Mouse (Mus musculus): ENCODE measurements around the gene Hoxd8. TPM values are rescaled to one million over a fixed set of nuclear protein-coding genes. Genes with fewer than 3 reads are reported as not detected.

The Hoxd8 gene
- polyA plus RNA-seq, 1 experiment = 1.1 TPM

- H3K4me3 ChIP-seq (ENCODE audit: control insufficient read depth, insufficient read depth, low read length) = no peak overlapping the region
- no peaks in the 10 kb centered on the region for H3K36me3 ChIP-seq (ENCODE audit: control insufficient read depth, insufficient read depth, low read length)
- H3K27ac ChIP-seq (ENCODE audit: control insufficient read depth, insufficient read depth, low read length) = no peak overlapping the region
- no peak for TF ChIP-seq POLR2A (IDR thresholded peaks at IDR 0.05; ENCODE audit: control insufficient read depth, extremely low read depth, insufficient read depth, low read length, poor library complexity)
- TF ChIP-seq CTCF (IDR thresholded peaks at IDR 0.05; ENCODE audit: borderline replicate concordance, control insufficient read depth, extremely low read depth, insufficient read depth, low read length, poor library complexity) = no peak
- peaks cover 11% of the 10 kb centered on the region for H3K4me1 ChIP-seq (replicated peaks; ENCODE audit: control insufficient read depth, insufficient read depth, low read length)
- DNase-seq = no peak
- 17% methylated on average over 26 of the region's 26 CpGs for whole genome bisulfite sequencing
- peaks cover 26% of the 10 kb centered on the region for H3K27me3 ChIP-seq (ENCODE audit: control insufficient read depth, insufficient read depth, low read length)
Measured at GRCm38 (mm10) chr2:74703720-74704392, 559 bp upstream of the Hoxd8 start.

GRCm38 (mm10) chr2:74704999-74705466, 618 bp downstream of the Hoxd8 start:
- TF ChIP-seq POLR2A (IDR thresholded peaks at IDR 0.05; ENCODE audit: control insufficient read depth, extremely low read depth, insufficient read depth, low read length, poor library complexity) (no peak), CTCF (IDR thresholded peaks at IDR 0.05; ENCODE audit: borderline replicate concordance, control insufficient read depth, extremely low read depth, insufficient read depth, low read length, poor library complexity) (no peak)
- H3K4me3 ChIP-seq (ENCODE audit: control insufficient read depth, insufficient read depth, low read length) = peak overlapping the region; percentile 29; the same call in 1 of the 2 replicates
- peaks cover 22% of the 10 kb centered on the region for H3K27me3 ChIP-seq (ENCODE audit: control insufficient read depth, insufficient read depth, low read length)
- H3K27ac ChIP-seq (ENCODE audit: control insufficient read depth, insufficient read depth, low read length) = no peak overlapping the region
- no peak for DNase-seq
- no peaks in the 10 kb centered on the region for H3K36me3 ChIP-seq (ENCODE audit: control insufficient read depth, insufficient read depth, low read length)
- WGBS = 6% methylated on average over 62 of the region's 66 CpGs
- H3K4me1 ChIP-seq (replicated peaks; ENCODE audit: control insufficient read depth, insufficient read depth, low read length) = peaks cover 11% of the 10 kb centered on the region

- WGBS = under 1% methylated on average over 84 of the region's 85 CpGs
- no peaks in the 10 kb centered on the region for H3K36me3 ChIP-seq (ENCODE audit: control insufficient read depth, insufficient read depth, low read length)
- peaks cover 19% of the 10 kb centered on the region for H3K27me3 ChIP-seq (ENCODE audit: control insufficient read depth, insufficient read depth, low read length)
- TF ChIP-seq CTCF (IDR thresholded peaks at IDR 0.05; ENCODE audit: borderline replicate concordance, control insufficient read depth, extremely low read depth, insufficient read depth, low read length, poor library complexity) (no peak), POLR2A (IDR thresholded peaks at IDR 0.05; ENCODE audit: control insufficient read depth, extremely low read depth, insufficient read depth, low read length, poor library complexity) (no peak)
- no peak for DNase-seq
- H3K27ac ChIP-seq (ENCODE audit: control insufficient read depth, insufficient read depth, low read length) = no peak overlapping the region
- H3K4me1 ChIP-seq (replicated peaks; ENCODE audit: control insufficient read depth, insufficient read depth, low read length) = peaks cover 11% of the 10 kb centered on the region
- H3K4me3 ChIP-seq (ENCODE audit: control insufficient read depth, insufficient read depth, low read length) = no peak overlapping the region
Measured at GRCm38 (mm10) chr2:74705467-74706089, 1.2 kb downstream of the Hoxd8 start.

GRCm38 (mm10) chr2:74706393-74706960, 2.1 kb downstream of the Hoxd8 start:
- H3K27me3 ChIP-seq (ENCODE audit: control insufficient read depth, insufficient read depth, low read length) = peaks cover 21% of the 10 kb centered on the region
- no peak for DNase-seq
- H3K36me3 ChIP-seq (ENCODE audit: control insufficient read depth, insufficient read depth, low read length) = no peaks in the 10 kb centered on the region
- 15% methylated on average over 13 of the region's 13 CpGs for WGBS
- peaks cover 11% of the 10 kb centered on the region for H3K4me1 ChIP-seq (replicated peaks; ENCODE audit: control insufficient read depth, insufficient read depth, low read length)
- no peak overlapping the region for H3K4me3 ChIP-seq (ENCODE audit: control insufficient read depth, insufficient read depth, low read length)
- no peak overlapping the region for H3K27ac ChIP-seq (ENCODE audit: control insufficient read depth, insufficient read depth, low read length)
- TF ChIP-seq CTCF (IDR thresholded peaks at IDR 0.05; ENCODE audit: borderline replicate concordance, control insufficient read depth, extremely low read depth, insufficient read depth, low read length, poor library complexity) = no peak
- no peak for TF ChIP-seq POLR2A (IDR thresholded peaks at IDR 0.05; ENCODE audit: control insufficient read depth, extremely low read depth, insufficient read depth, low read length, poor library complexity)

- TF ChIP-seq POLR2A (IDR thresholded peaks at IDR 0.05; ENCODE audit: control insufficient read depth, extremely low read depth, insufficient read depth, low read length, poor library complexity) = no peak
- TF ChIP-seq CTCF (IDR thresholded peaks at IDR 0.05; ENCODE audit: borderline replicate concordance, control insufficient read depth, extremely low read depth, insufficient read depth, low read length, poor library complexity) = no peak
- WGBS = 48% methylated on average over 7 of the region's 7 CpGs
- H3K4me3 ChIP-seq (ENCODE audit: control insufficient read depth, insufficient read depth, low read length) = no peak overlapping the region
- H3K4me1 ChIP-seq (replicated peaks; ENCODE audit: control insufficient read depth, insufficient read depth, low read length) = peaks cover 11% of the 10 kb centered on the region
- H3K36me3 ChIP-seq (ENCODE audit: control insufficient read depth, insufficient read depth, low read length) = no peaks in the 10 kb centered on the region
- peaks cover 29% of the 10 kb centered on the region for H3K27me3 ChIP-seq (ENCODE audit: control insufficient read depth, insufficient read depth, low read length)
- no peak for DNase-seq
- no peak overlapping the region for H3K27ac ChIP-seq (ENCODE audit: control insufficient read depth, insufficient read depth, low read length)
Measured at GRCm38 (mm10) chr2:74707599-74707998, 3.2 kb downstream of the Hoxd8 start.

- no peak for DNase-seq
- Histone ChIP-seq H3K36me3 (ENCODE audit: control insufficient read depth, insufficient read depth, low read length) (no peaks in the 10 kb centered on the region), H3K4me3 (ENCODE audit: control insufficient read depth, insufficient read depth, low read length) (no peak overlapping the region), H3K27ac (ENCODE audit: control insufficient read depth, insufficient read depth, low read length) (no peak overlapping the region), H3K27me3 (ENCODE audit: control insufficient read depth, insufficient read depth, low read length) (peaks cover 29% of the 10 kb centered on the region), H3K4me1 (replicated peaks; ENCODE audit: control insufficient read depth, insufficient read depth, low read length) (peaks cover 11% of the 10 kb centered on the region)
- TF ChIP-seq POLR2A (IDR thresholded peaks at IDR 0.05; ENCODE audit: control insufficient read depth, extremely low read depth, insufficient read depth, low read length, poor library complexity) (no peak), CTCF (IDR thresholded peaks at IDR 0.05; ENCODE audit: borderline replicate concordance, control insufficient read depth, extremely low read depth, insufficient read depth, low read length, poor library complexity) (no peak)
- 71% methylated on average over 4 of the region's 4 CpGs for WGBS
Measured at GRCm38 (mm10) chr2:74708676-74709075, 4.3 kb downstream of the Hoxd8 start.
